Mouse (Mus musculus) adrenal gland, adult 18-20 months (tissue): ENCODE measurements at regions not wholly inside any gene's neighbourhood (a gene's known extent, or its start where the extent isn't known, plus 50 kb on each side); places are given as distances from the start of the nearest gene placed in this dataset.

Source experiments
- DNase-seq, 2 experiments: peaks; one replicate each; pipeline ENCODE4 v3.0.0; 2021 to 2022; ENCODE audit warnings: low spot score in 2 of 2

GRCm38 (mm10) chr12:118428384-118428783 lies 127.1 kb upstream of the Sp4 start:
- DNase-seq: no peak

GRCm38 (mm10) chr12:118415956-118416355 lies 114.7 kb upstream of the Sp4 start:
- no peak for DNase-seq

- DNase-seq: no peak
Measured at GRCm38 (mm10) chr12:118411767-118412430, 110.7 kb upstream of the Sp4 start.

GRCm38 (mm10) chr12:118410917-118411316 lies 109.7 kb upstream of the Sp4 start:
- DNase-seq: no peak

GRCm38 (mm10) chr12:118405135-118405534 lies 103.9 kb upstream of the Sp4 start:
- DNase-seq: no peak

- no peak for DNase-seq
Measured at GRCm38 (mm10) chr12:118404171-118404570, 102.9 kb upstream of the Sp4 start.

GRCm38 (mm10) chr12:118403519-118404087 lies 102.4 kb upstream of the Sp4 start:
- DNase-seq: no peak

GRCm38 (mm10) chr12:118401377-118401776 lies 100.1 kb upstream of the Sp4 start:
- no peak for DNase-seq

GRCm38 (mm10) chr12:118391654-118392053 lies 90.4 kb upstream of the Sp4 start:
- no peak for DNase-seq

GRCm38 (mm10) chr12:118381013-118381412 lies 79.8 kb upstream of the Sp4 start:
- no peak for DNase-seq

- no peak for DNase-seq
Measured at GRCm38 (mm10) chr12:118377898-118378297, 76.7 kb upstream of the Sp4 start.

- DNase-seq: no peak
Measured at GRCm38 (mm10) chr12:118376521-118377493, 75.6 kb upstream of the Sp4 start.

- no peak for DNase-seq
Measured at GRCm38 (mm10) chr12:118373250-118373649, 72.0 kb upstream of the Sp4 start.

- DNase-seq: no peak
Measured at GRCm38 (mm10) chr12:118371905-118372304, 70.7 kb upstream of the Sp4 start.

GRCm38 (mm10) chr12:118367307-118368076 lies 66.3 kb upstream of the Sp4 start:
- no peak for DNase-seq

GRCm38 (mm10) chr12:118352866-118353265 lies 51.6 kb upstream of the Sp4 start:
- no peak for DNase-seq

GRCm38 (mm10) chr12:118351421-118351820 lies 50.2 kb upstream of the Sp4 start:
- DNase-seq: no peak
